Mouse (Mus musculus) liver, adult 2 months (tissue): Measurements from ENCODE around the gene Birc2.
"Not testable (repeated sequence)": the region's sequence is repeated elsewhere in the genome, so short reads cannot be mapped to it uniquely, and the experiment has no call there.

Source experiments
- CTCF ChIP-seq: fragments of 200-500 bp; IDR thresholded peaks from 2 replicates; pipeline ENCODE4 v1.5.1; 2011; ENCODE audit warnings: low read depth, low read length, control low read depth
- POLR2A ChIP-seq: fragments of 200-500 bp; IDR thresholded peaks from 2 replicates; pipeline ENCODE4 v1.6.1; 2011; ENCODE audit warnings: low read length, control low read depth; ENCODE audit not compliant: insufficient read depth; ENCODE audit errors: extremely low read depth

- not testable (repeated sequence) for TF ChIP-seq CTCF, POLR2A
These were observed 17.3 kb upstream of the Birc2 start for GRCm38 (mm10) chr9:7854196-7854595.
